Mouse (Mus musculus) c-Kit-positive CD71-positive TER-119-positive erythroid progenitor cells, embryonic 14.5 days (primary cell): Measurements from ENCODE around the gene Rnf26.

Experiments used
- DNase-seq: peaks from one replicate; pipeline ENCODE4 v3.0.0-alpha.2; 2013; ENCODE audit warnings: low spot score

Gene Rnf26

GRCm38 (mm10) chr9:44047071-44047470 is 66.2 kb downstream of the Rnf26 start:
- no peak for DNase-seq

GRCm38 (mm10) chr9:44046426-44046825 is 66.9 kb downstream of the Rnf26 start:
- DNase-seq = no peak

DNA sequence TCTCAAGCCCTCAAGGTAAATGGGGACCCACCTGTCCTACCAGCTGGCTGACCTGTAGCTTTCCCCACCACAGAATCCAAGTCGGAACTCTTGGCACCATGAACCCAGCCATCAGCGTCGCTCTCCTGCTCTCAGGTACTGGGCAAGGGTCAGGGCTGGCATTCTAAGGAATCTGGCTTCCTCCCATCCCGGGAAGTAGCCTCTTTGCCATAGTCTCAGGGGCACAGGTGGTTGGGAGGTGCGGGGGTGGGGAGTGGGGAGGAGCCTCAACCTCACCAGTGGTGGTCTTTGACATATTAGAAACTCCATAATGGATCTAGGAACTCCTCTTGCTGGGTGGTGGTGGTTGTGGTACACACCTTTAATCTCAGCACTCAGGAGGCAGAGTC is 67.4 kb downstream of the Rnf26 start:
- DNase-seq = no peak
